Mouse (Mus musculus) gastrocnemius, adult 18-20 months (tissue): ENCODE data around the gene Rere. TPM values are rescaled to one million over a fixed set of nuclear protein-coding genes. Genes with fewer than 3 reads are reported as not detected.
"Not testable (repeated sequence)": the region's sequence is repeated elsewhere in the genome, so short reads cannot be mapped to it uniquely, and the experiment has no call there.

Experiments
- DNase-seq: peaks from one replicate; pipeline ENCODE4 v3.0.0; 2021; ENCODE audit warnings: low spot score
- total RNA-seq, 2 experiments: library from RNA; stranded (reverse); gene quantifications; 2 replicates each; pipeline ENCODE4 v1.2.3; 2021

Gene Rere
- total RNA-seq, 2 experiments from 2014 or later, result 66.1 to 70.4 TPM

DNA sequence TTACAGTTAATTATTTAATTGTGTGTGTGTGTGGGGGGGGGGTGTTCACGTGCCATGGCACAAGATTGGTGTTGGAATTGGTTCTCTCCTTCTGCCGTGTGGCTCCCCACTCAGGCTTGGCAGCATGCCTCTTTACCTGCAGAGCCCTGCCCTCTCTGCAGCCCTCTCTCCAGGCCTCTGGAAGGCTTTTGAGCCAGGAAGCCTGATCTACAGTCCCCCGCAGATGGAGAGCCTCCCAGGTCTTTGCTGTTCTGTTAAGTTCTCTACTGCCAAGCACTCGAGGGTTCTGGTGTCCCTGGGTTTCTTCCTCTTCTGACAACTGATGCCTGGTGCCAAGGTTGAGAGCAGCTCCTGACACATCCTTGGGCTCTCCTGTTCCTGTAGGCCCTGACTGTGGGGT lies 27.0 kb upstream of the Rere start:
- DNase-seq, result no peak

DNA sequence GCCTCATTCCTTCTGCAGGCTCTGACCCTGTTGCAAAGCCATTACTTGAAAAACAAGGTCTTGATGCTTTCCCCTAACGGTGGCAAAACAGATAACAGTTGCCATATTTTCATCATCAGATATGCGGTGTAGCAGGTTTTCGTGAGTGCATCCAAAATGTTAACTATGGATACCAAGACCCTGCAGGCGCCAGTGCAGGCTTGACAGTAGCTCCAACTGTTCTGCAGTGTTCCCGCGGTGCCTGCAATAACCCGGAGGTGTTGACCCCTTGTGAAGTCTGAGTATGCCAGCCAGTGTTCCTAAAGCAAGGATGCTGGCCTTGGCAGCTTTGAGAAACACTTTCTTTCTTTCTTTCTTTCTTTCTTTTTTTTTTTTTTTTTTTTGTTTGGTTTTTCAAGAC lies 26.3 kb upstream of the Rere start:
- no peak for DNase-seq

DNA sequence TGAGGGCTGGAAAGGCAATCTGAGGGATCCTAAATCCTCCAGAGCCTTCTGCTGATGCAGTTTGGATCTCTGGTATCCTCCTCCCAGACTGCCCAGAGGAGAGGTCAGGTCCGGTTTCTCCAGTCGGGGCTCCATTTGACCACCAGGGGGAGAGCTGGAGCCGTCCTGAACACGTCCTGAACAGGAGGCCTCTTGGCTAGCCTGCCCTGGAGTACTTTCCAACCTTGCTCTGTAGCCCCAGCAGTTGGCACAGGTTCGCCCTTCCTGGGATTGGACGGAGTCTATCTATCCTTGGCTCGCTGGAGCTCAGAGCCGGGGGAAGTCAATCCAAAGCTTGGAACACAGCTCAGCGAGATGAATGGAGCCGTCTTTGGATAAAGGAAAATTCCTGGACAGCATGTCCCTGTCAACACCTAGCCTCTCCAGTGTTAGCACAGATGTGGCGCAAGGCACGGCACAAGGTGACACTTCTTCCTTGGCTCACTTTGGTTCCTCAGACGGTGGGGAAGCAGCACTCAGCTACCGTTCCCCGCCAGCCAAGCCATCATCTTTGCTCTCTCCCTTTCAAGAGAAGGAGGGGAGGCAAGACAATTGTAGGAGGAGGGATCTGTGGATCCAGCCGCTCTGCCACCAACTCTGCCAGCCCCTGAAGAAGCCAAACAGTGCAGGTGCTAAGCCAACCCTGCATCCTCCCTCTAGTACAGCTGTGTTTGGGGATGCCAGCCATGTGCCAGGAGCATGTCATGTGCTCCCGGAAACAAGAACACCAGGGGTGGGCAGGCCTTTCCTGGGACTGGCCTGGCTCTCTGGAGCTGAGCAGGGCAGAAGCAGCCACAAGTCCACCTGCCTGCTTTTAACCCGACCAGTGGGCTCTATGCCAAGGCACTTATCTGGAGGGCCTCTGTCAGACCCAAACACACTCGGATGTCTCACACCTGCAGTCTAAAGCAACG lies 23.9 kb upstream of the Rere start:
- peak; percentile 94 for DNase-seq

DNA sequence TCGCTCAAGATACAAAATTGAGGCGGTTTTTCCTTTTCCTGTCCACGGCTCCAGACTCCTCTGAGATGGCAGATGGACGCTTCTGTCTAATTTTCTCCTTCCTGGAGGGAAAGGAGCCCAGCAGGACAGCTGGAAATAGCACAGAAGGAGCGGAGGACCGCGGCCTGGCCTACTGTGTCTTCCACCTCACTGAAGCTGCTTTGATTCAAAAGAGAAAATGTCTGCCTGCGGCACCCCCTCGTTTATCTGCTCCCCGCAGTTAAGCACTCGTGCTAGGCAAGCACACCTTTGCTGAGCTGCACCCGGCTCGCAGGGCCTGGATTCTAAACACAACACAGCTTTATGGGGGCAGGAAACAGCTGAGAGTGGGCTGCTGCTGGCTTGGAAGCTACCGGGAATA lies 23.1 kb upstream of the Rere start:
- no peak for DNase-seq

DNA sequence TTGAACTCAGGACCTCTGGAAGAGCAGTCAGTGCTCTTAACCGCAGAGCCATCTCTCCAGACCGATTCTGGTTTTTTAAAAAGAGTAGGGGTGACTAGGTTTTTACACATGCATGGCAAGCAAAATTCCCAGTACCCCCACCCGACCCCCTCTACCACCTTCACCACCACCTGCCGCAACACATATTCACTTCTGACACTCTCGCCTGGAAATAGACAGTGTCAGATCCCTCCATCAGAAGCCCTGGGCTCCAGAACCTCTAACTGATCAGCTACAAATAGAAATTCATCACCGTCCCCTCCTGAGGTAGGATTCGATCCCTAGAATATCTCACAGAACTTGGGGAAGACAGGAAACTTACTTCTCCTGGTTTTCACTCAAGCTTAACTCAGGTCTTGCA lies 21.9 kb upstream of the Rere start:
- no peak for DNase-seq

DNA sequence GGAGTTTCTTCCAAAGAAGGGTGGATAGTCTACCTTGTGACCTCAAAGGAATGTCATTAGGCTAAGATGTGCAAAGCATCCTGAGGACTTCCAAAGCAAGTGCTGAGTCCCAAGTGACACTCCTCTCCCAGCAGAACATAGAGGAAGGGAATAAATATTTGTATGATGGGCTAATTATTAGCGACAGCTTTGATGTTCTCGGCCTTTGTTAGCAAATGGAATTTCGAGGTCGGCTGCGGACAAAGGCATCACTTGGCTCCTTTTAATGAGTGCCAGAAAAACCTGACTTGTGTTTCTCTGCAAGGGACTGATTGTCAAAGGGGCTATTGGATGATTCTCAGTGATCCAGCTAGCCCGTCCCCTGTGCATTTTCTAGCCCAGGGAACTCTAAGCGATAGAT lies 21.3 kb upstream of the Rere start:
- DNase-seq, result no peak

DNA sequence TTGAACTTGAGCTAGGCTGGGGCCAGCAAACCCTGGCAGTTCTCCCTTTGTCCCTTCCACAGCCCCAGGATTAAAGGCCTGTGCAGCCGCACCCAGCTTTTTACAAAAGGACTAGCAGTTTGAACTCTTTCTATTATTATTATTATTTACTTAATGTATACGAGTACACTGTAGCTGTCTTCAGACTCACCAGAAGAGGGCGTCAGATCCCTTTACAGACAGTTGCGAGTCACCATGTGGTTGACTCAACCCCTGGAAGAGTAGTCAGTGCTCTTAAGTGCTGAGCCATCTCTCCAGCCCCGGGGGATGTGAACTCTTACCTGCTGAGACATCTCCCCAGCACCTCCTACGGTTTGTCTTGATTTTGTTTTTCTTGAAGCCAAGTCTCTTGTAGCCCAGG lies 20.7 kb upstream of the Rere start:
- DNase-seq, result no peak

DNA sequence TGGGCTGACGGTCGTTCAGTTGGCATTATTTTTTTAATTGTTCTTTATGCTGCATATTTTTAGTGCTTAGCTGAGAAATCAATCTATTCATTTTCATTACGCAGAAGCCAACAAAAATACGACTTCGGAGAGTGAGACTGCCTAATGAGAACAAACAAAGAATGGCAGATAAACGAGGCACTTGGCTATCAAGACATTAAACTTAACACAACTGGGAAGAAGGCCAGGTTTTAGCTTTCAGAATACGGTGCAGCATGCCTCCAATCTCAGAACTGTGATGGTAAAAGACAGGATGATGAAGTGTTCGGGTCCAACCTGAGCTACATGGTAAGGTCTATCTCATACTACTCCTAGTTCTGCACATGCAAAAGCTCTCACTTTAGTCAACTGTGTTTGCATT lies 19.1 kb upstream of the Rere start:
- no peak for DNase-seq

DNA sequence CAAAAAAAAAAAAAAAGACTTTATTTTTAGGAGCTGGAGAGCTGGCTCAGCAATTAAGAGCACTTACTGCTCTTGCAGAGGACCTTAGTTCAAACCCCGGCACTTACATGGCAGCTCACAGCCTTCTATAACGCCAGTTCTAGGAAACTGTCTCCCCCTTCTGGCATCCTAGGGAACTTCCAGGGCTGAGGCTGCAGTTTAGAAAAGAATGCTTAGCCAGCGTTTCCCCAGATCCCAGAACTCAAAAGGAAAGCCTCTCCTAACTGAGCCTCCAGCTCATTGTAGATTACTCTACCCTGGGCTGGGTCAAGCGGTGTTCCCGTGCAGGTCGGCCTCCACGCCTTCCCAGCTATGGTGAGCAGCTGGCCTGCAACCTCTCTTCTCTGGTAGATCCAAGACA lies 16.5 kb upstream of the Rere start:
- peak; percentile 33 for DNase-seq

DNA sequence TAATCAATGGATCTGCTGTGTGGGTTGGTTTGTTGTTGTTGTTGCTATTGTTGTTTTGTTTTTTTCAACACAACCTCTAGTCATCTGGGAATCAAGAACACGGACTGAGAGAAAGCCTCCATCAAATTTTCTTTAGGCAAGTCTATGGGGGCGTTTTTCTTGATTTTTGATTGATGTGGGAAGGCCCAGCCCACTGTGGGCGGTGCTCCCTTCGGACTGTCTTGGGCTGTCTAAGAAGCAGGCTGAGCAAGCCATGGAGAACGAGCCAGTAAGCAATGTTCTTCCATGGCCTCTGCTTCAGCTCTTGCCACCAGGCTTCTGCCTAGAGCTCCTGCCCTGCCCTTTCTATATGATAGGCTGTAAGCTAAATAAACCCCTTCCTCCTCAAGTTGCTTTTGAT lies 16.0 kb upstream of the Rere start:
- DNase-seq, result no peak

DNA sequence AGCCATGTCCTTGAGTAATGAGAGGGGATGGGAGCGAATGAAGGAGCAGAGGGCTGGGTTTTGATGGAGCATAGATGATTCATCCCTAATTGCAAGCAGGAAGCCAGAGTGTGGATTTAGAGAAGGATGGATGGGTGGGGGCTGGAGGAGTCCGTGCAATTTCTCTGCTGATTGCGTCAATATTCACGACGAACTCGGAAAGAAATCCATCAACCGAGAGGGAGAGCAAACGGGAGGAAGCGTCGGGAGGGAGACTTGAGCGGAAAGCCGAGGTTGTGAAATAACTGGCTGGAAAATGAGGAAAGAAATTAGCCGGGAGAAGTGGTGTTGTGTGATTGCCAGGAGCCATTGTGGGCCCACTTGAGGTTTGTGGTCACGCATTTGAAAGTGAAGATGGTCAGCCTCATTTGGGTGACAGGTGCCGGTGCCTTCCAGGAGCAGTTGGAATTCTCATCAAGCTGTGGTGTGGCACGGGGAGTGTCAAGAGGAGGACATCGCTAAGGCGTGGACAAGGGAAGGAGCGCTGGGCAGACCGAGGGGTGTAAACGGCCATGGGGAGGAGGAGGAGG lies 14.7 kb upstream of the Rere start:
- DNase-seq, result peak; percentile 42

DNA sequence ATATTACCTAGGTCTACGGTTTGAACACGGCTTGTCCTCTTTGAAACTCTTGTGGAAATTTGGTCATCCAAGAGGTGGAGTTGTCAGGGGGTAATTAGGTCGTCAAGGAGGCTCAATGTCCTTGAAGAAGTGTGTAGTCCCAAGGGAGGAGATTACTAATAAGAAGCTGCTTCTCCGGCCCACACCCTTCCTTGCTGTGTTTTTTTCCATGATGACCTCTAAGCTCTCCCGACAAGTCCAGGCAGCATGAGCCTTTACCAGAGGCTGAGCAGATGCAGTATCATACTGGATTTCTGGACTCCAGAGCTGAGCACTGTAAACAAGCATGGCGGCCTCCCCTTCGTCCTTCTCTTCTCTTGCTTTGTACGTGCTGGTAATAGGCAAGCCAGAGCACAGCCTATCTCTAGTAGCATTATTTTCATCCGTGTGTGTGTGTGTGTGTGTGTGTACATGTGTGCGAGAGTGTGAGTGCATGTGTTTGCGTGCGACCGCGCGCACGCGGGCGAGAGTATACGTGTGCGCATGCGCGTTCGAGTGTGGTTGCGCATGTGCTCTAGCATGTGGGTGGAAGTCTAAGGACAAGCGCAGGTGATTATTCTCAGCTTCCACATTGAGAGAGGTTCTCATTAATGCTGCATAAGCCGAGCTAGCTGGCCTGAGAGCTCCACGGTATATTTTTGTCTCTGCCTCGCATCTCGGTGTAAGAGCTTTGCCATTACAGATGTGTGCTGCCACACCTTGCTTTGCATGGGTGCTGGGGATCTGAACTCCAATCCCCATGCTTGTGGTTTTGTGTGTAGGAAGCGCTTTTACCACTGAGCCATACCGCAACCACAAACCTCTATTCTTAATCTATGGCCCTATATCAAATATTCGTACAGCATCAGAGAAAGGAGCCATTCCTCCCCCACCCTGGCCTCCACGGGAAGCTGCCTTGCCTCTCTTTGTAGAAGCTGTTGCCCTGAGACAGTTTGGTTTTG lies 12.5 kb upstream of the Rere start:
- no peak for DNase-seq

DNA sequence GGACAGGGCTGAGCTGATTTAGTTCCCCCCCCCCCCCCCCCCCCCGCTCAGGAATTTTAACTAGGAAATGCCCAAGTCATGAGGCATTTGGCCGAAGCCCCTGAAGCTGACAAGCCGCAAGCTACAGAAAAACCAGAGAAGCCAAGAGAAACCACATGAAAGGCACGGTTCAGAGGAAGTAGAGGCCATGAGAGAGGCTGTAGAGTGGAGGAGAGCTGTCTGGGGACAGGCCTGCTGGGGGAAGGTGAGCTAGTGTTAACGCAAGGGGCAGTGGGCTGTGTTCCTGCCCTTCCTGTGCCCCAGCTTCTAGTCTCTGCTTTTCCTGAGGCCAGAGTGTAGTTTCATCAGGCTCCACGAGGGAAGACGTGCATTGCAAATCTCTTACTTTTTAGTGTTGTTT lies 11.8 kb upstream of the Rere start:
- DNase-seq, result no peak

DNA sequence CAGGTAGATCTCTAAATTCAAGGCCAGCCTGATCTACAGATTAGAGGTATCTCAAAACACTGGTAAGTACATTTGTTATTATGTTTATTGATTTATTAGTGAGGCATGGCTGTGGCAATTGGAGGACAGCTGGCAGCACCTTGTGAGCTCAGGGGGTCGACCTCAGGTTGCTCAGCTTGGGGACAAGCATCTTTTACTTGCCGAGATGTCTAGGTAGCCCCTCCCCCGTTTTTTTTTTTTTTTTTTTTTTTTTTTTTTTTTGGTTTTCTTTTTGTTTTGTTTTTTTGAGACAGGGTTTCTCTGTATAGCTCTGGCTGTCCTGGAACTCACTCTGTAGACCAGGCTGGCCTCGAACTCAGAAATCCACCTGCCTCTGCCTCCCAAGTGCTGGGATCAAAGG lies 10.7 kb upstream of the Rere start:
- not testable (repeated sequence) for DNase-seq

DNA sequence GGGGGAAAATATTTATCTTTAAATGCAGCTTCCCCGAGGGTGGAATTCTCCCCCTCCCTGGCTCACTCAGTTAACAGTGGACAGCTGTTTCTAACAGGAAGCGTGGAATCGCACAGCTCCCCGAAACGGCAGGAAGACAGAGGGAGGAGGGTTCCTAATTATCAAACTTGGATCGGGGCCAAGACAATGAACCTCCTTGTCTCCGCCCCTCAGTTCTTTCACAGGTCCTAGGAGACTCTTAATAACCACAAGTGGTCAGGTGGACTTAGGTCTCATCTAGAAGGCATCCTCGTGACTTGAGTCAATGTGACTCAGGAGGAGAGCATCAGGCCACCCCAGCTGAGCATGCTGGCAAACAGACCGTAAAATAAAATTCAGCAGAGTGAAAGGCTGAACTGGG lies 8.7 kb upstream of the Rere start:
- peak; percentile 55 for DNase-seq

DNA sequence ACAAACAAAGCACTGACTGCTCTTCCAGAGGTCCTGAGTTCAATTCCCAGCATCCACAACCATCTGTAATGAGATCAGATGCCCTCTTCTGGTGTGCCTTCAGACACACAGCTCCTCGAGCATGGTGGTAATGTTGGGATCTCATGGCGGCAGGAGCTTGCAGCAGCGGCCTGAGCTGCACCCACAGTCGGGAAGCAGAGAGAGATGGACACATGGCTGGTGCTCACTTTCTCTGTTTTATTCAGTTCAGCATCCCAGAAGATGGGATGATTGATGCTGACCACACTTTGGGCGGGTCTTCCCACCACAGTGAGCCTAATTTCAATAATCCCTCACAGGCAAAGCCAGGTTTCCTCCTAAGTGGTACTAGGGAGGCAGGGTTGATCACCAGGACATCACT lies 5.9 kb upstream of the Rere start:
- no peak for DNase-seq

DNA sequence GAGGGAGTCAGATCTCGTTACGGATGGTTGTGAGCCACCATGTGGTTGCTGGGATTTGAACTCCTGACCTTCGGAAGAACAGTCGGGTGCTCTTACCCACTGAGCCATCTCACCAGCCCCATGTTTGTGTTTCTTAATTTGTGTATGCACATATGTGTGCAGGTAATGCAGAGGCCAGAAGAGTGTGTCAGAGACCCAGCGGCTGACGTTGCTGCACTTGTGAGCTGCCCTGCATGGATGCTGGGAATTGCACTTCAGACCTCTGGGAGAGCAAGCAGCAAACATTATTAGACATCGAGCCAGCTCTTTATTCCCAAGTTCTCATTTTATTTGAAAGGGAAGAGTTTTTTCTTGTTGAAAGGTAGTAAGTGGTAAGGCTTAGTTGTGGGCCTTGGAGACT lies 2.1 kb upstream of the Rere start:
- DNase-seq, result not testable (repeated sequence)

DNA sequence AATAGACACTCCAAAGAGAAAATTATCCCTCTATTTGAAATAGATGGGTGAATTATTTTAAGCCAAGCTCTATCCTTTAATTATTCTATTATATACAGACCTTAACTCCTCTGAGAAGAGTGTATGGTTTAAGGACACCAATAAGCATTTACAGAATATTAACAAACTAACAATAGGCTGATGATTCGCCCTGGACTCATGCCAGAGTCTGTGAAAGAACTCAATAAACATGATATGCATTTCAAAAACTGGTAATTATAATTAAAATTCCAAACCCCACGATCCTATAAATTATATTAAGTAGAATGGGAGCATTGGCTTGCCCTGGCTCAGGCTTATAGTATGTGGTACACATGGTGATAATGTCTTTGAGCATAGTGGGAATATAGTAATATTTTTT lies 1.4 kb upstream of the Rere start:
- DNase-seq, result no peak

DNA sequence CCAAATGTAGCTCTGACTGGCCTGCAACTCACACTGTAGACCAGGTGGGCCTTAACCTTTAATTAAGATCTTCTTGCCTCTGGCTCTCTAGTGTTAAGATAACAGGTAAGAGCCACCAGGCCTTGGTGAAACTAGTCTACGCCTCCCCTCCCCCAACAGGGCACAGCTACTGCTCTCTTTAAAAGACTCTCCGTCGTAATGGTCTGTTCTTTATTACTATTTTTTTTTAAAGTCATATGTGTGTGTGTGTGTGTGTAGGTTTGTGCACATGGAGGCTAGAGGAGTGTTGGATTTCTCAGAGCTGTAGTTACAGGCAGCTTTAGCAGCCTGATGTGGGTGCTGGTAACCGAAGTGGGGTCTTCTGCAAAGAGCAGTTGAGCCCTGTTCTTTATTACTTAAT lies 987 bp upstream of the Rere start:
- no peak for DNase-seq

DNA sequence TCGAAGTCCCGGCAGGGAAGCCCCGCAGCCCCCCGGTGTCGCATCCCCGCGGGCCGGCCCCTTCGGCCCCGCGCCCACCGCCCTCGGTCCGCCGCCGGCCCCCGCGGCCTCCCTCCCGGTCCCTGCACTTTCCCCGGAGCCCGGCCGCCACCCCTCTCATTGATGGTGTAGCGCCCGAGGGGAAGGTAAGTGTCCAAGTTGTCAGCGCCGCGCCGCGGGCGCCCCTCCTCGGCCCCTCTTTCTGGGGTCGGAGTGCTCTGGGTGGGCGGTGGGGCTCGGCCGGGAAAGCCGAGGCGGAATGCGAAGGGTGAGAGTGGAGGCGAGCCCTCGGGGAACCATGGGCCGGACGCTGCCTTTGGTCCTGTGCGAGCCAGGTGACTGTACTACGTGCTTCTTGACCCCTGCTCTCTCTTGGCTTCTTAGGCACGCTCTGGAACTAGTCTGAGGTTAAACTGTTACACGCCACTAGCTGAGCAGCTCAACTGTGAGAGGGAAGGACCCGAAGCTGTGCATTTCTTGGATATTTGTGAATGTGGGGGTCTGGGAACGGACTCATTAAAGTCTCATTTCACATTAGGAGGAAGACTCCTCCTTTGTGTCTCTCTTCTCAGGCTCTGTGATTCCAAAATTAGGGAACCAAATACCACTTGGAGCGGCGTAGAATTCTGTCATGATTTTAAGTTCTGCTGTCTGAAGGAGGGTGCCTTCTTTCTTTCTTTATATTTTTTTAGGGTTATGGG lies 615 bp downstream of the Rere start:
- peak; percentile 55 for DNase-seq

DNA sequence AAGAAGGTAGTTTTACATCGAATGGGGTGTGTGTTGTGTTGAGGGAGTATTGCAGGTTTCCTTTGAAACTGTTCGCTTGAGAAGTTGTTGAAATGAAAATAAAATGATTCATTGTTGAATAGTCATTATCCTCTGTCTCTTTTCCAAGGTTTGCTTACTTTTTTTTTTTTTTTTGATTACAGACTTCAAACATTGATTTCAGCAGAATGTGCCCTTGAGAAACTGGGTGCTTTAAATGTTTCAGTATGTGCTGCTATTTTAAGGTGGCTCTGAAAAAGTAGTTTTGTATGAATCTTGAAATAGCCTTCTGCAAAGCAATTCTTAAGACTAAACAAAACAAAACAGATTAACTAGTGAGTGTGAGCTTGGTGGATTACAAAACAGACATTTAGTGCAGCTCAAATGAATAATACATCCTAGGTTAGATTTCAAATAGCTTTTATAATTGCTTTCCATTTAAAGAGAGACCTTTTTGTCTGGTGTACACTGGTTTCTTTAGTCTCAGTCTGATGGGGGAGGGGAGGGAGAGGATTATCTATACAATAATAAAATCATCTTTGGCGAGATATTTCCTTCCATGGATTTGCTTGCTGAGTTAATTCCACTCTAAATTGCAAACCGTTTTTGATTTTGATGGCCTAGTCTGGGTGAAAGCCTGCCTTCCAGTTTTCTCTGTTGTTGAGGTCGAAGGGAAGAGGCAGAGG lies 1.3 kb downstream of the Rere start:
- no peak for DNase-seq
